Mouse (Mus musculus): Measurements from ENCODE around the gene Col18a1.
A peak's percentile ranks its signal among the peaks of the same experiment; 100 is the strongest.

Gene Col18a1

DNA sequence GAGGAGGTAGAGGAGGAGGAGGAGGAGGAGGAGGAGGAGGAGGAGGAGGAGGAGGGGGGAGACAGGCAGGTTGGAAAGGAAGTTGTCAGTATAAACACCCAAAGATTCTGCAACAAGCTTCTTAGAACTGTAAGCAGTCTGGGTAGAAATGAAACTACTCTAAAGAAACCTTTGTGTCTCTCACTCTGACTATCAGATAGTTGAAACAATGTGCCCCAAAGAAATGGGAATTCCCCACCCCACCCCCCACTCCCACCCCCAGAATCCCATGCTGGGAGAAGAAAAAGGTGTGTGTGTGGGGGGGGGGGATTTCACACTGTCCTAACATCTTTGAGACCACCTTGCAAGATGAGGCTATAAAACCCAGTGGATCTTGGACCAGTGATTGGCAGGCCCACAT lies 62.0 kb downstream of the Col18a1 start:
- DNase-seq: no peak

DNA sequence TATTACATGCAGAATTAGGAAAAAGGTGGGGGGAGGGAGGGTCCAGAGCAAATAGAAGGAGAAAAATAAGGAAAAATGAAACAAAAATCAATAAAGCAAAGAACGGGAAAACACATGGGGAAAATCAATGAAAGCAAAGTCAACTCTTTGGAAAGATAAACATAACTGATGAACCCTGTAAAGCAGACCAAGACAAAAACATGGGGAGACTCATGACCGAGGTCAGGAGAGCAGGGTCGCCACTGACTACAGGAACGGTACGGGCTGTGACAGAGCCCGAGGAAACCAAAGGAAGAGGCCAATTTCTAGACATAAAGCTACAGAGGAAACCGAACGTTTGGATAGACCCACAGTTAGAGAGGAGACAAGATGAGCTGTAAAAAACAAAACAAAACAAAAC lies 62.7 kb downstream of the Col18a1 start:
- no peak for DNase-seq

GRCm38 (mm10) chr10:77099777-77100176 lies 66.6 kb downstream of the Col18a1 start:
- no peak for DNase-seq

- DNase-seq: no peak
These were observed 67.7 kb downstream of the Col18a1 start for GRCm38 (mm10) chr10:77098619-77099018.

- no peak for DNase-seq
These were observed 68.5 kb downstream of the Col18a1 start for GRCm38 (mm10) chr10:77097890-77098200.

DNA sequence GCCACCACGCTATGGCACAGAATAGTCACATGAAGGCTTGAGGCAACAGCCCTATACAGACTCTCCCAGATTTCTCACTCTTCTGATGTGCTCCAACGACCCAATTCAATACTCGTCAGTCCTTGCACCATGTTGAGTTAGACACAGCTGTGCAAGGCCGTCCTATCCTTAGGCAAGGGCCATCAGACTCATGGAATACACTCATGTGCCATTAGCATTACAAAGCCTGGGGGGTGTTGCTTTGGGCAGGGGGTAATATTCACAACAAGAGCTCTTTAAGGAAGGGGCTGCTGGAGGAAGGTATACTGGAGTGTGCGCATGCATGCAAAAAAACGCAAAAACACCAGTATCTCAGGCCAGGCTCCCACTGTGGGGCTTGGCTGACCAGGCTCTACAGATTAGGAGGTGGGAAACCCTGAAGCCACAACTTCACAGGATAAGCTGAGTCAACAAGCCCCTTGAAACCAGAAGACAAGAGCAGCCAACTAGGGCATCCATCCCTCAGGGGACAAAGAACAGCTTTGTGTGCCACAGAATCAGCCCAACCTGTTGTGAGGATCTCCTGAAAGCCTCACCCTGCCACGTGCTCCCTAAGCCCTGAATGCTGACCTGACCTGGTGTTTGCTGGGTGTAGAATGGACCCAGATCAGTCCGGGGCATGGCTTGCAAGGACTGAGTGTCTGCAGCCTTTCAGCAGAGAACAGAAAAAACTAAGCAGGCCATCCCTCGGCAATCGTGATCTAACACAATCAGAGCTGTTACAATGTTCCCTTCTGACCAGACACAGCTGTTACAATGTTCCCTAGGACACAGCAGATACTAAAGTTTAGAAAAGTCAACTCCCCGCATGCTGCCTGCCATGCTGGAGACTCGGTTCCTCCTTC lies 69.1 kb downstream of the Col18a1 start:
- DNase-seq: no peak

DNA sequence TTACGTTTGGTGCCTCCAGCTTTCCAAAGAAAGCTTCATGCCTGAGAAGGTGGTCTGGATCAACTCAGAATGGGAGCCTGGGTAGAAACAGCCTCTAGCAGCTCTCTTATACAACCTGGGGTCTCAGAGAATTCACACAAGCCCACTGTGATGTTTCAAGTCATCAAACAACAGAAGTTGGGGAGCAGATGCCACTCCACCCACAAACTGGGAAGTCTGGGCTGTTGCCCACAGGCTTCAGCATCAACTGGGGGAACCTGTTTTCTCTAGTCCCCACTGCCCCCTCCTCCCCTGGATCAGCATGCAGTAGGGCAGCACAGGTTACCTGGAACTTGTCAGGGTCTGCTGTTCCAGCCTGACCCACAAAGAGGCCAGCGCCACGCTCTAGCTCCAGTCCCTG lies 70.7 kb downstream of the Col18a1 start:
- no peak for DNase-seq

DNA sequence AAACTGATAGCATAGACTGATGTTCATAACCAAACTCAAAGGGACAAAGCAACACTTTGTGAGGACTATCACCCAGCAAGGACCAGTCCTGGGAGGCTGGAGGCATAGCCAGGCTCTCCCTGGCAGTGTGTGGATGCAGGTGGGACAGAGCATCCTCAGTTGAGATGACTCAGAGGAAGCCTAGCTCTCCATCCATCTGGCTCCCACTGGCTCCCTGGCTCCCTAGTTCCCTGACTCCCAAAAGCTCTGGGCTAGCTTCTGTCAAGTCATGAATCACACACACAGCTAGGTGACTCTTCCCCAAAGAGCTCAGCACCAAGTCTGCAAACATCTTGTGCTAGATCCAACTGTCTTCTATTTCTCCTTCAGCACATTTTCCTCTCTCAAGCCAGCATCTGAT lies 72.5 kb downstream of the Col18a1 start:
- peak; percentile 76 for DNase-seq

GRCm38 (mm10) chr10:77091538-77092097 lies 74.7 kb downstream of the Col18a1 start:
- DNase-seq: no peak

- DNase-seq: no peak
These were observed 76.3 kb downstream of the Col18a1 start for GRCm38 (mm10) chr10:77090063-77090462.

- DNase-seq: no peak
These were observed 77.0 kb downstream of the Col18a1 start for GRCm38 (mm10) chr10:77089336-77089735.

DNA sequence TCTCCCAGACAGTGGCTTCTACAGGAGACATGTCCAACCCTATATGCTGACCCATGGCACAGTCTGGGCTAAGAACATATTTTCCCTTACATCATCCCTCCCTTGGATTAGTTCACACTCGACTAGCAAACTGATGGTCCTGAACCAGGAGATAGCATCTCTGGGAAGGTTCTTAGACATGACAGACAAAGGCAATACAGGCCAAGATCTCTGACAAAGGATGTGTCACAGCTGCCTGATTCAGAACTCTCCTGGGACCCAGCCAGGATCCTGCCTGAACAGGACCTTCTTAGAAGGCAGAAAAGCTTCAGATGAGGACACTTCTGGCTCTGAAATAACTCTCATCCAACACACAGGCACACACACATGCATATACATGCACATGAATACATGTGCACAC lies 81.8 kb downstream of the Col18a1 start:
- DNase-seq: no peak

GRCm38 (mm10) chr10:77082921-77083320 lies 83.4 kb downstream of the Col18a1 start:
- DNase-seq: no peak

- DNase-seq: peak; percentile 71
These were observed 83.9 kb downstream of the Col18a1 start for GRCm38 (mm10) chr10:77082453-77082852.

DNA sequence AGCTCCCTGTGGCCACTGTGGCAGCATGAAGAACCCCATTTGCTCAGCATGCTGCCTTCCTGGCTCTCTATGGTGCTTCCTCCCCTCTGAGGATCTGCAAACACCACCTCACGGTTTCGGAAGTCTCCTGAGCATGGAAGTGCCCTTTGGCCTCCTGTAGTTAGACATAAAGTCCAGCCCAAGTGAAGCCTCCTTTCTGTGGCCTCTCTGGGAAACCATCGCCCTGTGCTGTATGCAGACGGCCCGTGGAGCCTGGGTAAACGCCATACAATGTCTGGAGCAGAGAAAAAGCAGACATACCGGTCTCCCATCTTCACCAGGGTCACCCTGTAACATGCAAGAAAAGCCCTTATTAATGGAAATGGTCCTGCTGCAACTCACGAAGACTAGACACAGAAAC lies 87.4 kb downstream of the Col18a1 start:
- DNase-seq: no peak

- DNase-seq: no peak
These were observed 87.9 kb downstream of the Col18a1 start for GRCm38 (mm10) chr10:77078456-77078855.

DNA sequence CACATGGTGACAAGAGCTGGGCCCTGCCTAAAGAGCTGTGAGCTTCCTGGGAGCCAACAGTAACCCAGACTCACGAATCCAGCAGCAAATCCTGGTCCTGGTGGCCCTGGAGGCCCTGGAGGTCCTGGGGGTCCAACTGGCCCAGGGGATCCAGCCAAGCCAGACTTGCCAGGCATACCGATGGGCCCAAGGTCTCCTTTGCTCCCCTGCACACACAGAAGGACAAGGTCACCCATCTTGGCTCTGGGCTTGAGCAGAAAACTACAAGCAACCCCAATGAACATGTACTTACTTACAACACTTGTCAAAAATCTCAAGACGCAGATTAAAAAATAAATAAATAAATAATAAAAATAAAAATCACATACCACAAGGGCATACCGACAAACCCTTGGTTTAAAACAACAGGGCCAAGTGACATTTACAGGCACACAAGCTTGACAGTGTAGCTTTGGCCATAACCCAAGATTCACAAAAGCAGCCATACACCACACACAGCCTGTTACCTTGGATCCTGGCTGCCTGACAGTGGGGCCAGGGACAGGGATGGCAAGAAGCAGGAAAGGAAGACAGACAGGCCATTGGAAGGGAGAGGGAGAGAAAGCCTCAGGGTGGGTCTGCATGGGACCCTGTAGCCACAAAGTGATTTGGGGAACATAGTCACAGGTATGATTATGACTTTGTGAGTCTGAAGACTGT lies 91.9 kb downstream of the Col18a1 start:
- DNase-seq: no peak

- DNase-seq: peak; percentile 41
These were observed 96.3 kb downstream of the Col18a1 start for GRCm38 (mm10) chr10:77070072-77070471.

DNA sequence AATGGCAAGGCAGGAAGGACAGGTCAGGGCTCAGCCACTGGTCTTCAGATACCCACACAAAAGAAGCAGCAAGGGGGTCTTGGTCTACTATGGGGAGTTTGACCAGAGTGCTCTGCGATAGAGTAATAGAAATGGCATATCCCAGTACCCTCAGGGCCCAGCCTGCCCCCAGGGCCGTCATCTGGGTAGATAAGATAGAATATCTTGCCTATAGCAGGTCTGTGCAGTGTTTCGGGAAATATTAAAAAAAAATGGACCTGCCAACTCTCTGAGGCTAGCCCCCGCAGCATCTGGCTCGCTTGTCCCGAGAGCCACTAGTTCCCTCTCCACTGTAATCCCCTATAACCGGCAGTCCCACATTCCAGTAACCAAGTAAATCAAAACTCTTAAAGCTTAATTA lies 97.9 kb downstream of the Col18a1 start:
- no peak for DNase-seq

DNA sequence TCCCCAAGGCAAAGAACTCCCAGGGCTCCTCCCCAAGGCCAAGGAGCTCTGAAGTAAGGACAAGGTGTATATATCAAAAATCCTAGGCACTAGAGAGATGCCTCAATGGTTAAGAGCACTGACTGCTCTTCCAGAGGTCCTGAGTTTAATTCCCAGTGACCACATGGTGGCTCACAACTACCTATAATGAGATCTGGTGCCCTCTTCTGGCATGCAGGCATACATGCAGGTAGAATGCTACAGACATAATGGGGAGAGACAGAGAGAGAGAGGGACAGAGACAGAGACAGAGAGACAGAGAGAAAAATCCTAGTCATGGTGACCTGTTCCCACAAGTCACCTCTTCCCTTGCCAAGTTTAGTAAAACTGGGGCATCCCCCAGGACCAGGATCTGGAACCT lies 101.7 kb downstream of the Col18a1 start:
- DNase-seq: no peak

- DNase-seq: no peak
These were observed 102.1 kb downstream of the Col18a1 start for GRCm38 (mm10) chr10:77064239-77064638.

DNA sequence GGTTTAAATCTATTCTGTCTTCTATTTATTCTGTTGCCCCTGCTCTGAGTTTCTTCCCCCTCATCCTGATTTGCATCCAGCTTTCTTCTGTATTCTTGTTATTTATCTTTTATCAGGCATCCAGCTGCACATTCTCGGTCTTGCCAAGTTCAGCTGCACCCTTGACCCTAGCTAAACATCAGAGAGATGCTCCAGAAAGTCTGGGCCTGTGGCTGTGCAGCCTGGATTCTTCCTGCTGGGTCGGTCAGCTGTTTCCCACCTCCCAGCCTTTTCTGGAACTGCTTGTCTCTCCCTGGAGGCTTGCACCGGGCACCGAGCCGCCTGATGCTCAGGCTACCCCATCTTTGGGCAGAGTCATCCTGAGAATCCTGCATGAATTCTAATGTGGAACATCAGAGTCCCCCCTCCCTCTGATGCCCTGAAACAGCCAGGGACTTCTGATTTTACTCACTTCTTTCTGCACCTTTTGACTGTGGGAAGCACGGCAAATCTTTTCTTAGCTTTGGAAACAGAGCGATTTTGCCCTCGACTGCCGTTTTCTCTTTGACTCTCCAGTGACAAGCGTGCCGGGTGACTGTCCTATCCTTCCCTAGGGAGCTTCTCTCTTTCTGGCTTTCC lies 103.8 kb downstream of the Col18a1 start:
- peak; percentile 17 for DNase-seq

DNA sequence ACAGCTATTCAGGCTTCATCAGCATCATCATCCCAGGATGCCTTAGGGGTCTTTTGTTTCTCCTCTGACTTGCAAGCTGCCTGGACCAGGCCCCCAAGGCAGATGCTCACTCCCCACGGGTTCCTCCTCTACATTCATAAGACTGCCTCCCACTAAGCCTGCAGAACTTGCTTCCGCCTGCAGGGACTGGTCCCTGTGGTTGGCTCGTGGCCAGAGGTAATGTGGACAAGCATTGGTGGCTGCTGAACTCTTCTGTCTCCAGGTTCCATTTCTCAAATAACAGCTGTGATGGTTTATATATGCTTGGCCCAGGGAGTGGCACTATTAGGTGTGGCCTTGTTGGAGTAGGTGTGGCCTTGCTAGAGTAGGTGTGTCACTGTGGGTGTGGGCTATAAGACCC lies 104.9 kb downstream of the Col18a1 start:
- DNase-seq: no peak

DNA sequence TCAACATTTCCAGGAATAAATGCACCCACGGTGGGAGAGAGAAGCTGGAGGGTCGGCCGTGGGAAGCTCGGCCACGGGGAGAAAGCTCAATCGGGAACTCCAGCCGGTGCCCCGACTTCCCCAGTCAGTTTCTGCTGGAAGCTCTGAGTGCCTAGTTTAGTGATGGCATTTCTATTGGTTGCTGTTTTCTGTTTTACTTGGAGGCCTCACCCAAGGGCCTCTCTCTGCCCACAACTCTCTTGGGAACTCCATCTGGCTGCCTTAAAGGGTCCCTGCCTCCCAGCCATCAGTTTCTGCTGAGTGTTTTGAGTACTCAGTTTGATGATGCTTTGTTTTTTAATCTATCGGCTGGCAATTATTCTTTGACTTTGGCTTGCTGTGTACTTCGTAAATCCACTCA lies 109.6 kb downstream of the Col18a1 start:
- no peak for DNase-seq
